Mouse (Mus musculus): Measurements from ENCODE around the gene Il13. TPM values are rescaled to one million over a fixed set of nuclear protein-coding genes. Genes with fewer than 3 reads are reported as not detected.

Gene Il13
- total and polyA plus RNA-seq, 3 experiments = 2.8 to 4.8 (median 3.6) TPM

- TF ChIP-seq SMC3 (IDR thresholded peaks at IDR 0.05; ENCODE audit: low read depth, low read length) (peak; percentile 42), NRF1 (IDR thresholded peaks at IDR 0.05; ENCODE audit: low read depth, low read length) (peak; percentile 78), USF1 (IDR thresholded peaks at IDR 0.05; ENCODE audit: low read depth, low read length) (peak; percentile 68), SIN3A (IDR thresholded peaks at IDR 0.05; ENCODE audit: low read length) (peak; percentile 24)
Measured at GRCm38 (mm10) chr11:53626802-53627373, 7.6 kb downstream of the Il13 start (continued).

- Histone ChIP-seq H3K4me1 (ENCODE audit: control insufficient read depth in 1 of 2, insufficient read depth in 2 of 2) (peaks cover 35 to 75% of the 10 kb centered on the region in 2 experiments), H3K79me2 (replicated peaks; ENCODE audit: control insufficient read depth, extremely low read depth, insufficient read depth, poor library complexity, severe bottlenecking) (no peaks in the 10 kb centered on the region), H3K4me2 (ENCODE audit: insufficient read depth, low read depth, poor library complexity, severe bottlenecking) (no peak overlapping the region), H3K27me3 (replicated peaks) (no peaks in the 10 kb centered on the region), H3K27ac (ENCODE audit: insufficient read depth, low read depth) (no peak overlapping the region), H3K36me3 (replicated peaks in 1 of 2; ENCODE audit: control insufficient read depth in 1 of 2, insufficient read depth in 1 of 2, low read length in 1 of 2) (peaks cover 0 to 9% of the 10 kb centered on the region in 2 experiments), H3K9ac (ENCODE audit: insufficient read depth, low read depth) (no peak overlapping the region), H3K4me3 (replicated peaks in 1 of 3; ENCODE audit: low read depth in 2 of 3, low read length in 2 of 3, poor library complexity in 1 of 3) (no peak overlapping the region), H3K9me3 (replicated peaks; ENCODE audit: low read length) (peaks cover 8% of the 10 kb centered on the region)
- peak in 1 of 2 experiments; percentile 48; a peak in 2 of 4 replicates for TF ChIP-seq CTCF (conservative IDR thresholded peaks at IDR 0.05 in 1 of 2, IDR thresholded peaks at IDR 0.05 in 1 of 2; ENCODE audit: low read depth in 2 of 2, low read length in 2 of 2)
- TF ChIP-seq JUND (conservative IDR thresholded peaks at IDR 0.05; ENCODE audit: low read depth, low read length) = no peak
- no peak for TF ChIP-seq MAZ (IDR thresholded peaks at IDR 0.05; ENCODE audit: low read depth, low read length)
- TF ChIP-seq HCFC1 (IDR thresholded peaks at IDR 0.05; ENCODE audit: low read depth, low read length) = no peak
- TF ChIP-seq TBP (conservative IDR thresholded peaks at IDR 0.05; ENCODE audit: low read depth, low read length) = no peak
- no peak for TF ChIP-seq SIN3A (IDR thresholded peaks at IDR 0.05; ENCODE audit: low read length)
- no peak for TF ChIP-seq MXI1 (IDR thresholded peaks at IDR 0.05; ENCODE audit: low read depth, low read length)
- TF ChIP-seq RAD21 (IDR thresholded peaks at IDR 0.05; ENCODE audit: low read depth, low read length) = peak; percentile 33
- no peak for TF ChIP-seq JUN (IDR thresholded peaks at IDR 0.05; ENCODE audit: insufficient read depth, low read depth, low read length)
- no peak for TF ChIP-seq ETS1 (conservative IDR thresholded peaks at IDR 0.05; ENCODE audit: low read depth, low read length)
- peak; percentile 51 for TF ChIP-seq SMC3 (IDR thresholded peaks at IDR 0.05; ENCODE audit: low read depth, low read length)
- TF ChIP-seq MAFK (IDR thresholded peaks at IDR 0.05; ENCODE audit: insufficient replicate concordance, low read length) = no peak
- no peak for TF ChIP-seq NELFE (IDR thresholded peaks at IDR 0.05; ENCODE audit: low read depth, low read length)
- no peak for TF ChIP-seq MEF2A (IDR thresholded peaks at IDR 0.05; ENCODE audit: borderline replicate concordance, low read depth, low read length)
- DNase-seq (ENCODE audit: extremely low read depth) = no peak
- in situ Hi-C loops (cut with MboI; ENCODE audit: low pct_ligation_motif_present, low pct_unique_long_range_greater_than_20kb, low sequenced_read_pairs) (loop anchor here (5.0 kb wide), 1 partner anchor 37 kb away; no protein-coding TSS in a partner anchor), dilution Hi-C loops (cut with MboI; ENCODE audit: extremely low pct_ligation_motif_present, extremely low pct_unique_long_range_greater_than_20kb, low sequenced_read_pairs) (no loop called here)
Measured at GRCm38 (mm10) chr11:53624124-53624523, 10.4 kb downstream of the Il13 start.

- in situ Hi-C loops (cut with MboI; ENCODE audit: low pct_ligation_motif_present, low pct_unique_long_range_greater_than_20kb, low sequenced_read_pairs) = loop anchor here (5.0 kb wide), 1 partner anchor 36 kb away; no protein-coding TSS in a partner anchor
- DNase-seq (ENCODE audit: extremely low read depth) = no peak
- Histone ChIP-seq H3K79me2 (replicated peaks; ENCODE audit: control insufficient read depth, extremely low read depth, insufficient read depth, poor library complexity, severe bottlenecking) (no peaks in the 10 kb centered on the region), H3K27me3 (replicated peaks) (no peaks in the 10 kb centered on the region), H3K9me3 (replicated peaks; ENCODE audit: low read length) (peaks cover 8% of the 10 kb centered on the region), H3K4me3 (replicated peaks in 1 of 3; ENCODE audit: low read depth in 2 of 3, low read length in 2 of 3, poor library complexity in 1 of 3) (no peak overlapping the region), H3K4me1 (ENCODE audit: control insufficient read depth in 1 of 2, insufficient read depth in 2 of 2) (peaks cover 37 to 75% of the 10 kb centered on the region in 2 experiments), H3K4me2 (ENCODE audit: insufficient read depth, low read depth, poor library complexity, severe bottlenecking) (no peak overlapping the region), H3K36me3 (replicated peaks in 1 of 2; ENCODE audit: control insufficient read depth in 1 of 2, insufficient read depth in 1 of 2, low read length in 1 of 2) (peaks cover 0 to 7% of the 10 kb centered on the region in 2 experiments), H3K27ac (ENCODE audit: insufficient read depth, low read depth) (no peak overlapping the region), H3K9ac (ENCODE audit: insufficient read depth, low read depth) (no peak overlapping the region)
- TF ChIP-seq USF2 (conservative IDR thresholded peaks at IDR 0.05; ENCODE audit: low read depth, low read length) (no peak), CTCF (conservative IDR thresholded peaks at IDR 0.05 in 1 of 2, IDR thresholded peaks at IDR 0.05 in 1 of 2; ENCODE audit: low read depth in 2 of 2, low read length in 2 of 2) (no peak), HCFC1 (IDR thresholded peaks at IDR 0.05; ENCODE audit: low read depth, low read length) (no peak), MAFK (IDR thresholded peaks at IDR 0.05; ENCODE audit: insufficient replicate concordance, low read length) (no peak), MAX (IDR thresholded peaks at IDR 0.05; ENCODE audit: low read length) (no peak), SMC3 (IDR thresholded peaks at IDR 0.05; ENCODE audit: low read depth, low read length) (no peak), ZNF384 (IDR thresholded peaks at IDR 0.05; ENCODE audit: low read depth, low read length) (no peak), KAT2A (IDR thresholded peaks at IDR 0.05; ENCODE audit: insufficient replicate concordance, low read length) (no peak), NRF1 (IDR thresholded peaks at IDR 0.05; ENCODE audit: low read depth, low read length) (no peak)
- dilution Hi-C loops (cut with MboI; ENCODE audit: extremely low pct_ligation_motif_present, extremely low pct_unique_long_range_greater_than_20kb, low sequenced_read_pairs) = no loop called here
Measured at GRCm38 (mm10) chr11:53623573-53623972, 10.9 kb downstream of the Il13 start.
